Mouse (Mus musculus) embryo, embryonic 11 days (tissue): ENCODE data around the gene Hoxd8.
A peak's percentile ranks its signal among the peaks of the same experiment; 100 is the strongest.

Source experiments
- DNase-seq: peaks from one replicate; pipeline ENCODE4 v3.0.0-alpha.2; 2015

Gene Hoxd8

DNA sequence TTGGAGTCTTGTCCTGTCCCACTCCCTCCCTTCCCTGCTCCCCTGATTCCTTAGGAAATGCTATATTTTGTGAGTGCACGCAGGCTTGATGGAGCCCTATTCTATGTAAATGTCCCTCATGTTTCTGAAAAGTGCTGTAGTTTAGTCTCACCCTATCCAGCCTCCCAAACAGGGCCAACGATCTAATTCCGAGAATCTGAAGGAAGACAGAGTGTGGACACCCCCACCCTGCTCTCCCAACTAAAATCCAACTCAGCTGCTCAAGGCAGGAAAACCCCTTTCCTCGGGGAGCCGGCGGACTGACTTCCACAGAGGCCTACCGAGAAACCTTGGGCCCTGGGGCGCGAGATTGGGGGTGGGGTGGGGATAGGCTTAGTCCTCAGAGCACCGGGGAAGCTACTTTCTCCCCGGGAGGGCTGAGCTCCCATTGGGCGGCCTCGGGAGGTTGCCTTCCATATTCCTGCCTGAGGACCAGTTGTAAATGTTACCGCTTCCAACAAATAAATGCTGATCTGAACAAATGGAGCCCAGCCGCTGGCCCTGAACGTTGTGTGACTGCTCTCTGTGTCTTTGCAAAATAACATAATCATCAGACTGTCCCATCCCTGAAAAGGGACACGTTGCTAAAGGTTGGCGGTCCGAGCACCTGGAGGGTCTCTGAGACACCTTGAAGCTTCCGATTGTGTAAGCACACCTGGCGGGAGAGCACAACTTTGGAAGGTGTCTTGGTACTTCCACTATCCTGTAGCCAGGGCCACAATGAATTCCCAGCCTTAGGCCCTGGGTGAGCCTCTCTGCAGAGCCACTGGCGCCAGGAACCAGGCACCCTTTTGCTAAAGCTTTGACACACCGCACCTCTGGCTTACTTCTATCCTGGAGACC is 4.5 kb upstream of the Hoxd8 start:
- no peak for DNase-seq

DNA sequence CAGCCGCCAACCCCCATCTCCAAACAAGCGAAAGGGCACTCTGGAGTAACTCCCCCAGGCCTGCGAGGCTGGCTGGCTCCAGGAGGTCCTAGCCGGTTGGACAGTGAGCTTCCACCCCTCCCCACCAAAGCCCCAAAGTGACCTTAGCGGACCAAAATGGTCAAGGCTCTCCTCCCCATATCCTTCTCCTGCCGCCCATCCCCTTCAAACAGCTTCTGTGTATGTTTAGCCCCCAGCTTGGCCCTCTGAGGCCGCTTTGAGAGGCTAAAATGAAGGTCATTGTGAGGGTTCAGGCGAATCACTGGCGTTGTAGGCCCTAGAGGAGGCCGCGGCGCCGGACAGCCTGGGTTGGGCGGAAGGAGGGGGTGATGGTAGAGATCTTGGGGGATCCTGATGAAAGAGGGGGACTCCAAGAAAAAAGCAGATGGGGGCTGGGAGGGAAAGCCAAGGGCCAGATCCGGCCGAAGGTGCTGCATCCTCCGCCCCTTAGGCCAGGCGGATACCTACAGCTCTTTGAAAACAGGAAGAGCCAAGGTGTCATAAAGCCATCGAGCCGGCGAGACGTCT is 3.8 kb upstream of the Hoxd8 start:
- no peak for DNase-seq

DNA sequence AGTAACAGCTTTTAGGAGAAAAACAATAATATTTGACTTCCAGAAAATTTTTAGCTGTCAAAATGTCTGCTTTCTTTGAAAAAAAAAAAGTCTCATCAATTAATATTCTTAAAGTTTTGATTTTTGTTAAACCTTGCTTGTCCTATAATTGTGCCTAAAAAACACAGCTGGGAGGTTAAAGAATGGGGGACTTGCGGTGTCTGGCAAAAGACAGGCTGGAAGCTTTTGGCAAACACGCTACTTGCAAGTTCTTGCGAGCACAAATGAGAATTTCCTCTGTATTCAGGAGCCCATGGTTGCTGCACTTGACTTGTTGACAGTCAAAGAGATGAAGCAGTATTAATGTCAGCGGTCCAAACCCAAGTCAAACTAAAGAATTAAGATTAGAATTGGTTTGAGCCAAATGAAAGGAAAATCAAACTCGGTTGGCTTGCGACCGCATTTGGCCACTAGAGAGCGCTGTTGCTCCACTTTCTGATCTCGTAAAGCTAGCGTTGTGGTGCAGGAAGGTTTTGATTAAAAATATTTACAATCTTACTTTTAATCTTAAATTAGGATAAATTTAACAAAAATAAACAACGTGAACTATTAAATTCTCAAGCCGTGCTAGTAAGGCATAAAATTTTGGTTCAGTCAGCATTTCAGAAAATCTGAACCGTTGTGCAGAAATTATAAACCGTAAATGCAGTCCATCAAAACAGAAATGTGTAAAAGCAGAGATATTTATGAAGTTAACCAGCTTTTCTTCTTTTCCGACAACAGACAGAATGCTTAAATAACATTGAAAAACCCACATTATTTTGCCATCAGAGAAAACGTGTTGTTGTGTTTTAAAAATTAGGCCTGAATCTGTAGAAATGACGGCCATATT is 2.2 kb upstream of the Hoxd8 start:
- DNase-seq, result peak; percentile 88

DNA sequence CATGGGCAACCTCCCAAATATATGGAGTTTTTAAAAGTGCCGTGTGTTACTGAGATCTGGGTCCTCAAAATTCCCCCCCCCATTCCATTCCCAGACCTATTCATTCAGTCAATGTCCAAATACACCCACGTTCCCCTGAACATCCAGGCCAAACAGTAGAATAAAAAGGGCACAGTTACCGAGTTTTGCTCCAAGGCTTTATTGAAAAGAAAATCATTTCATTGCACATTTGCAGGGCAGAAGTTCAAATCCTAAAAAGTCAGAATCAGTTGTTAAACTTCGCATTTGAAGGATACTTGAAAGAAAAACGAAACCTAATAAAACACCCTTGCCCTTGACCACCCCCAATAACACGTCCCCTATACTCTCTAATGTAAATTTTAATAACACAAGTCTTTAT is 1.6 kb upstream of the Hoxd8 start:
- DNase-seq, result no peak

DNA sequence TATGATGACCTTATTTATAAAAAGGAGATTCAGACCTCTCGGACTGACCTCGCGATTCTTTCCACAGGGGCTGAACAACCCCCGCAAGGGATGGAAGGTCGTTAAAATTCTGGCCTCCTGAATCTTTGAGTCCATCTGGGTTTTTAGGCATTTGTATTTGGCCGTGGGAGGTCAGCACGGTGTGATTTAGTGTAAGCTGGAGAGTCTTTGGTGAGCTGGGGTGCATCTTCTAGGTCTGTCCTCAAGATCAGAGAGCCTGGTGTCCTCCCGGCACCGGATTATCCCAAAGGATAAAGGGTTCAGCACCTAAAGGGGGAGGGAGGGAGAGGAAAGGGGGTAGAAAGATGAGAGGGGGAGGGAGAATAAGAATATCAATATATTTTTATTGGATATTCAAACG is 1.1 kb upstream of the Hoxd8 start:
- no peak for DNase-seq

DNA sequence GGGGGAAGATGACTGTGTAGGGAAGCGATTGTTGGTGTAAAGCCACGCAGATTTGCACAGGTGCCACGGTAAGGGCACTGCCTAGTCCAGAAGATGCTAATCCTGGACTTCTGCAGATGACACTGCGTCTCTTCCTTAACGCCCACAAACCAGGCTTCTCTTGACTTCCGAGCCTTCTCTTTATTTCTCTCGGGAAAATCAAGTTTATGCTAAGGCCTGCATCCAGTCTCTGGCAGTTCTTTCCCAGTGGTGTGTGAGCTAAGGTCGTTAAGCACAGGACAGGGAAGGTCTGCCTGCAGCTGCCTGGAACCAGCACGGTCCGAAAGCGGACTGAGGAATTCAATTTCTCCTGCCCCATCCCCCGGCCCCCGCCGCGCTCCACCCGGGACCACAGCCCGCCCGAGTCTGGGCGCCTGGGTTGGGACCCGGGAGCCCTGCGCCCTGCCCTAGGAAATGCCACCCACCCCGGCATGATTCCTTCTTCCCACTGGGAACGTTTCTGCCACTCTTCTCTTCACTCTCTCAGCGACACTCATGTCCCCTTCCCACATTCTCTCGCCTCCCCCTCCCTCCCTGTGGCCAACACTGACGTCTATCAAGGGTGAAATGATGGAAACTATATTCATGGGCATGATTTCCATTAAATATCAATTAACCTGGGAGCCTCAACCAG is 559 bp upstream of the Hoxd8 start:
- peak; percentile 64 for DNase-seq

DNA sequence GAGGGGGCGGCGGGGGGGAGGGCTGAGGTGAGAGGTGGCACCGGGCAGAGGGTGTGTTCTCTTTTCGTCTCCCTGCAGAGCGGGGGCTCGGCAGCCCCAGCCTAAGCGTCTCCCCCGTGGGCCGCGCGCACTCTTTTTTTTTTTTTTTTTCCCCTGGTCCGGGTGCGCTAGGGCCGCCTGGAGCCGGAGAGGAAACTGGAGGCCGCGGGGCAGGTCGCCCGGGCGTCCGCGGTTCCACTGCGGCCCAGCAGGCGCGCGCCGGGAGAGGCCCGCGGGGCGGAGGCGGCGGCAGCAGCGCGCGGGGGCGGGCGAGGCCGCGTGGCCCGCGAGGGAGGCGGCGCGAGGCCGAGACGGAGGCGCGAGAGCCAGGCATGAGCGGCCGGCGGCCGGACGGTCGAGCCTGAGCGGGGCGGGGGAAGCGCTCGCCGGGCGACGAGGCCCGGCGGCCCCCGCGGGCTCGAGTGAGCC is 618 bp downstream of the Hoxd8 start:
- DNase-seq, result peak; percentile 65

DNA sequence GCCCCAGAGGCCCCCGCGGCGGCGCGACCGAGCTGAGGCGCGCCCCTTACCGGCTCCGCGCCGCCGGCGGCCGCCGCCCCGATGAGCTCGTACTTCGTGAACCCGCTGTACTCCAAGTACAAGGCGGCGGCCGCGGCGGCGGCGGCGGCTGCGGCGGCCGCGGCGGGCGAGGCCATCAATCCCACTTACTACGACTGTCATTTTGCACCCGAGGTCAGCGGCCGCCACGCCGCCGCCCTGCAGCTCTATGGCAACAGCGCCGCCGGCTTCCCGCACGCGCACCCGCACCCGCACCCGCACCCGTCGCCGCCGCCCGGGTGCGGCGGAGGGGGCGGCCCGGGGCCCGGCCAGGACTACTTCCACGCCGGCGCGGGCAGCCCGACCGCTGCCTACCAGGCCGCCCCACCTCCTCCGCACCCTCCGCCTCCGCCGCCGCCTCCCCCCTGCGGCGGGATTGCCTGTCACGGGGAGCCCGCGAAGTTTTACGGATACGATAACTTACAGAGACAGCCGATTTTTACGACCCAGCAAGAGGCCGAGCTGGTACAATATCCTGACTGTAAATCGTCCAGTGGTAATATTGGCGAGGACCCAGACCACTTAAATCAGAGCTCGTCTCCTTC is 1.2 kb downstream of the Hoxd8 start:
- peak; percentile 77 for DNase-seq

DNA sequence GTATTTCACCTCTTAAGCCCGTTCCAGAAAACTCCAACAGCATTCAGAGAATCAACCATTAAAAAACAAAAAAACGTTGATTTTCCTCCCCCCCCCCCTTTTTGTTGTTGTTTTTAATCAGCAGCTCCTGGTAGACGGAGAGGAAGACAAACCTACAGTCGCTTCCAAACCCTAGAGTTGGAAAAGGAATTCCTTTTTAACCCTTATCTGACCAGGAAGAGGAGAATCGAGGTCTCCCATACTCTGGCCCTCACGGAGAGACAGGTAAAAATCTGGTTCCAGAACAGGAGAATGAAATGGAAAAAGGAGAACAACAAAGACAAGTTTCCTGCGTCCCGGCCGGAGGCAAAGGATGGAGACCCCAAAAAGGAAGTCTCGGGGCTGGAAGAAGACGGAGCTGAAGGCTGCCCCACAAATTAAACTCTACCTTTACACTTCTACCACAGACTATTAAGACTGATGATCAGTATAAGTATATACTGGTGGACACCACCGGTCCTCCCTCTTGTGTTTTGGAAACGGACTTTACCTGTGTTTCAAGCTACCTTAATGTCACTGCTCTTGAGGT is 2.1 kb downstream of the Hoxd8 start:
- DNase-seq, result no peak

DNA sequence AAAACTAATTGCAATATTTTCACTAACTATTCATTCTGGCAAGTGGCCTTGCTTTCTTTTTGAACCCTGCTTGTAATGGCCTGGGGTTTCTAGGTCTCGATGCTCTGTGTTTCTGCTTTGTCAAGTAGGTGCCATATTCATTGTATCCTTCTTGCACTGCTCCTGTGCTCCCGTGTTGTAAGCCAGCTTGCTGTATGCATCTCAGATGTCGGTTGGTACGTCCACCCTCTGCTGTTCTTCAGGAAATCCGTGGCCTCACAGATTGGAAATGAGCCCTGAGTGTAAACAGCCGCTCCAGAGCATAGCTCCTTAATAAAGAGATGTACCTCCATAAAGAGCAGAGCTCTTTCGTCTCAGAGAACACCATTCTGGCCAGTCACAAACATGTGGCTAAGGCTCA is 3.2 kb downstream of the Hoxd8 start:
- DNase-seq, result no peak

DNA sequence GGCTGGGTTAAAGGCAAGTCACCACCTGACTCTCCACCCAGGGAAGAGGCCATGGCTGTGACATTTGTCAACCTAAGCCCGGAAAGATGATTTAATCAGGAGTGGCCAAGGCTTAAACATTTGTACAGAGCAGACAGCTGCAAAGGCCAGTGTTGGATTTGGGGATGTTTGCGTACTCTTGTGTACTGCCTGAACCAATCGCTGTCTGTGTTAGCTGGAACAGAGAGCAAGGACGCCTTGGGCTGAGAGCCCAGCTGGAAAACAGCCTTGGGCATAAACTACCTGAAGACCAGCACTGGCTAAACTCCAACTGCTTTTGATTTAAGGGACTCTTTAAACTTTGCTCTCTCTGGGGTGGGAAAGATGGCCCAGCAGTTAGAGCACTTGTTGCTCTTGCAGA is 4.3 kb downstream of the Hoxd8 start:
- no peak for DNase-seq

DNA sequence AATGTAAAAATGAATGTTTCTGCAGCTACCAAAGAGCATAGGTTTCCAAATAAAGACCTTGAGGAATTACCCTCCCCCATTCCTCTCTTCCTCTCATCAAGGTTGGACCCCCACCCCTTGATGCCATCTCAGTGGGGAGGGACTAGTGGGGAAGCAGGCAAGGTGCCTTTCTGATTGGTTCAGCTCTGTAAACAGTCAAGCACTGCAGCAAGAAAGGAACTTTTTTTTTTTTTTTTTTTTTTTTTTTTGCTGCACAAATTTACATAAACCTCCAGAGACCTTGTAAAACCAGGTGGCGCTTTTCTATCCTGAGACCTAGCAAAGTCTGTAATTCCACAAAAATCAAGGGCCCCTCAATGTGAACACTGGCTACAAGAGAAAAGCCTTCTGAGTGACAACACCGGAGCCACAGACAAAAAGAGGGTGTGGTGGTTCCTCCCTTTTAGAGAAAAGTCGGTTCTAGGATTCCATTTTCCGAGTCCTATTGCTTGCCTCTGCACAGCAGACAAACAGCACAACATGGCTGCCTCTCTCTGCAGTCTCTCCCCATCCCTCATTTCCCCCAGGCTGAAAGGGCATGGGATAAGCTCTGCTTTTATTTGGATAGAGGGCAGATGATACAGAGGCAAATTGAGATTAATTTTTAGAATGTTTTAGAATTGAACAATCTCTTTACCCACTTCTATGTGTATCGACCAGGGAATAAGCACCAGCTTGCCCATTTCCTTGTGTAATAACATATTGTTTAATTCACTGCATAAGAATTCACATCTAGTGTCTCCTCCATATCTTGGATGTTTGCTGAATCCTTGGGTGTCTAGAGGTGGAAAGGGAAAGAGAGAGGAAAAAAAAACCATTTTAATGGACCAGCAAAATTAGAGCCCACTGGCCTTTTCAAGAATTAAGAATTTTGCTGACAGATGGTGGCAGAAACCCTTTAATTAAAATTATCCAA is 5.3 kb downstream of the Hoxd8 start:
- no peak for DNase-seq

DNA sequence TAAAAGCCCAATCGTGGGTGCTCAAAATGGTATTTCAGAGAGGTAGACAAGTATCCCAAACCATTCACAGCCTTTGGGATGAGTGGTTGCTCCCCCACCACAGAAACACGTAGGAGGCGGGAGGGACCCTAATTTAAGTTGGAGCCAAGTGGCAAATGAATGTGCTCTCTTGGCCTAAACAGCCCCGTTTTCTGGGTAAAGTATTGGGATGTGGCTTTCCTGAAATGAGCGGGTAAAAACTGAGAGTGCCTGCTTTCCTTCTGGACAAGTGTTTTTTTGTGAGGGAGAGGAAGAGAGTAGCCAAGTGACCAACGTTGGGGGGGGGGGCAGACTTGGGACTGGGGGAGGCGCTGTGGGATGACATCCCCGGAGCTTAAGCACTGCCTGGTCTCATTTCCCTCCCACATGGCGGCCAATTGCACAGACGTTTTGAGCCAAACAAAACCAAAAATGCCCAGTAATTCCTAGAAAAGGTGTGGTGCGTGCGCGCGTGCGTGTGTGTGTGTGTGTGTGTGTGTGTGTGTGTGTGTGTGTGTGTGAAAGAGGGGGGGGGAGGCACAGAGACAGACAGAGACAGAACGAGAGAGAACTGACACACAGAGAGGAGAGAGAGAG is 6.6 kb downstream of the Hoxd8 start:
- no peak for DNase-seq

DNA sequence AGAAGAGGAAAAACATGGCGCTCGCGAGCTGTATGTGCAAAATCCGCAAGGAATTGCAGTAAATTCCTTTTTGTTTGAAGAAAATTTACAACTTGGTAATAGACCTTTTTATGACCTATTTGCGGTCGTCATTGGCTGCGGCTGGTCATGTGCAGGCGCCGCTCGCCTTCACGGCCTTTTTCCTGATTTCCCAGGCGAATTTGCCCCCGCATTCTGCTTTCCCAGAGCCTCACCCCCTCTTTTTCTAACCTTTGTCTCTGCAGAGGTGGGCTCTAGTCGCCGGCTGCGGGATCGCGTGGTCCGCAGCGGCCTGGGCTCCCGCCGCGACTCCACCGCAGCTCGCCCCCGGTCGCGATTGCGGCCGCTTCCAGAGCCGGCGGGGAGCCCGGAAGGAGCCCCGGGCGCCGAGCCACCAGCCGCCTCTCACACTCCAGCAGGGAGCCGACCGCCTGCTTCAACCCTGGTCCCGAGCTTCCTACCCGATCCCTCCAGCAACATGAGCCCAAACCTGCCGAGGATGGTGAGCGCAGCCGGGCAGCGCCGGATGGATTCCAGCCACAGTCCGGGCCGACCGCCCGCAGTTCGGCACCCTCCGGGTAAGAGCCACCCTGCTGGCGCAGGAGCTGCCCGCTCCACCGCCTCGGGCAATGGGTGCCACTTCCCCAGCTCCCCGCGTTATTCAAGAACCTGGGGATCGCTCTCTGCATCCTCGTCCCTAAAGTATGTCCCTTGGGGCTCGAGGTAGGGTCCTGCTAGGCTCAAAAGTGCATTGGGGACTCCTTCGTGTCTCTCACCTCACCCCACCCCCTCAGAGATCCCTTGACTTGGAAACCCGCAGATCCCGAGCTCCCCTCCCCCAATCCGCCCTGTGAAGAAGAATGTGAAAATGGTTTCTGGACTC is 7.6 kb downstream of the Hoxd8 start, which contains the start of the genes Hoxd3 and Hoxd4:
Gene Hoxd3 (plus strand): TSS at position 207 of the 901 bp plus-strand sequence.
Gene Hoxd4 (plus strand): TSS at position 209 of the 901 bp plus-strand sequence.
- peak; percentile 82 for DNase-seq

DNA sequence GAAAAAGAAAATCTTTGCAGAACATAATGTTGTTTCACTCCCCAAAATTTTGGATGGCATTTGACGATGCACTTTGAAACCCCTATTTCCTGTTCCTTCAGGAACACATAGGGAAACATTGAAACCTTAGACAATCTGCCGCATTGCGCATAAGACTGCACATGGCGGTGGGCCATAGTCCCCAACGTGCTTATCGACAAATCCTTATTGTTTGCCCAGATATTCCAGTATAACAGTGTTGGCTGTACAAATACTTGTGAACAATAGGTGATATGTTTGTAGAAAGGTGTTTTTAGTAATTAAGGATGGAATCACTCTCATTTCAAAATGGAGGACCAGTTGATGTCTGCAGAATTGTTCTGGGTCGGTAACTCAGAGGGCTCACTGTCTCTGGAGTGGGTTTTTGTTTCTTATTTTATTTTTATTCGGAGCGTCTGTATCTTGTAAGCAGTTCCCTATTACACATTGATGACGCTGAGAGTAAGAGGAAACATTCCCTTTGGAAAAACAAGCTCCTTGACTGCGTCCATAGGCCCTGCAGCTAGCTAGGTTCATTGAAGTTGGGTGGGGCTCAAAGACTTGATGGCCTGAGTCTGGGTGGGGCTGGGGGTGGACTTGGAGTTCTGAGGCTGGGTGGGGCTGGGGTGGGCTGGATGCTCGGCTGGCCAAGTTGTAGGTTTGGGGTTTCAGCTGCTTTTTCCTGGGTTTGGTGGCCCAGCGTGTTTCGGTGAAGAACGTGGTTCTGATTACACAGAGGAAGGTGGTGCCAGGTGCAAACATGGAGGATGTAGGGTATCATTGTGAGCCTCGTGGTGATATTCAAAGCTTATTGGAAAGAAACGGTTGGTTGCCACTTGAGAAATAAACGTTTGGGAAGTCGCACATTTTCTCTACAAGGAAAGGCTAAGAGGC is 9.1 kb downstream of the Hoxd8 start:
- no peak for DNase-seq

DNA sequence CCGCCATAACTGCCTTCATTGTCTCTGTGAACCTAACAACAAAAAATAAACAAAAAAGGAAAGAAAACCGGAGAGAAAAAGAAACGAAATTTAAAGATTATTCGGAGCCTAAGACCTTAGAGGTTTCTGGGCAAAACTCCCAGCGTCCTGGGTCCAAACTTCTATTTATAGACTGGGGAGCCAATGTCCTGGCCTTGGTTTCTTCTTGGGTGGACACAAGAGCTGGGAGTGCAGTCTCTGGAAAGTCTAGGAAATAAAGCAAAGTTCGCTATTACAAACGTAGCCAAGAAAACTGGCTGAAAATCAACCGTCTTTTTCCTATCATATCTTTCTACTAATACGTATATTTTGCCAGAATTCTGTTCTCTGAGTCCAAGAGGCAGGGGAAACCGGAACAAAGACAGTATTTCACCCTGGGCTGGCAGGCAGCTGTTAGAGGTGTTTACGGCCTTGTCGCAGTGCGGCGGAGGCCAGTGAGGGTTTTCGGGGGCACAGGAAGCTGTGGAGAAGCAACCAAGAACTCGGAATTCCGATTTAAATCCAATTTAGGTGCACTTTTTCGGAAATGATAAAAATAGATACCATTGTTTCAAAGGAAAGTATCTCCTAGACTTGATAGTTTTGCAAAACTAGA is 9.9 kb downstream of the Hoxd8 start:
- DNase-seq, result peak; percentile 67

DNA sequence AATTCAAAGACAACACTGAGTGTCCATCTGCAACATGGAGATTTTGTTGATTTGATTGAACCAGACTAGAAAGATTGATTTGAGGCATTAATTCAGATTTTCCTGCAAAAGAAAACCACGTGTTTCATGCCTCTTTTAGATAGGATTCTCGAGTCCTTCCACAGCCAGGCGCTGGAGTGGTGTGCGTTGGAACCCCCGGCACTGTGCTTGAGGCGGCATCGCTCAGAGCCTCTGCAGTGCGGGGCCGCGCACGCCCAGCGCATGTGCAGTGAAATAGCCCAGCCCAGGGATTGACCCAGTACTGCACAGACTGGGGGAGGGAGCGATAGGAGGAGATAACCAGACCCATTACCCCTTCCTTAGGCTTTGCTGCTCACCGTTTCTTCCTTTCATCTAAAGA is 10.5 kb downstream of the Hoxd8 start:
- peak; percentile 80 for DNase-seq
